Mouse (Mus musculus): Measurements from ENCODE around the gene Kif9. TPM values are rescaled to one million over a fixed set of nuclear protein-coding genes. Genes with fewer than 3 reads are reported as not detected.
A peak's percentile ranks its signal among the peaks of the same experiment; 100 is the strongest.

The Kif9 gene
- polyA plus RNA-seq (2012; ENCODE audit: insufficient read depth, insufficient read length, low replicate concordance, missing spikeins), result not detected in 2 replicates

GRCm38 (mm10) chr9:110476124-110477091 lies at the start of gene Kif9, which contains the start of gene Klhl18:
Gene Kif9, plus strand, starts transcription at chr9:110476958.
Gene Klhl18, minus strand, starts transcription at chr9:110476694.
- WGBS, result under 1% methylated on average over 53 of the region's 53 CpGs
- peak within 1 kb of the TSS; percentile 65 for H3K4me3 ChIP-seq (ENCODE audit: insufficient read depth, low read depth, low read length)
- peak within 1 kb of the TSS; percentile 82 for H3K27ac ChIP-seq (ENCODE audit: insufficient read depth, low read depth, low read length)
- H3K4me1 ChIP-seq (ENCODE audit: control insufficient read depth, insufficient read depth, low read length), result peaks cover 5% of the 10 kb centered on the region
- TF ChIP-seq POLR2A (IDR thresholded peaks at IDR 0.05; ENCODE audit: insufficient read depth, low read depth, low read length) (peak; percentile 67), CTCF (IDR thresholded peaks at IDR 0.05; ENCODE audit: insufficient read depth, low read depth, low read length) (no peak)

- H3K27ac ChIP-seq (ENCODE audit: insufficient read depth, low read depth, low read length), result peak overlapping the region; percentile 39; the same call in 1 of the 2 replicates
- WGBS, result 42% methylated on average over 8 of the region's 8 CpGs
- H3K4me3 ChIP-seq (ENCODE audit: insufficient read depth, low read depth, low read length), result no peak overlapping the region
- TF ChIP-seq POLR2A (IDR thresholded peaks at IDR 0.05; ENCODE audit: insufficient read depth, low read depth, low read length) (no peak), CTCF (IDR thresholded peaks at IDR 0.05; ENCODE audit: insufficient read depth, low read depth, low read length) (no peak)
- H3K4me1 ChIP-seq (ENCODE audit: control insufficient read depth, insufficient read depth, low read length), result peaks cover 2% of the 10 kb centered on the region; the same call in 1 of the 2 replicates
Measured at GRCm38 (mm10) chr9:110431241-110431640, 45.5 kb upstream of the Kif9 start.

GRCm38 (mm10) chr9:110433045-110433444 lies 43.7 kb upstream of the Kif9 start:
- 98% methylated on average over 2 of the region's 2 CpGs for WGBS
- TF ChIP-seq POLR2A (IDR thresholded peaks at IDR 0.05; ENCODE audit: insufficient read depth, low read depth, low read length) (no peak), CTCF (IDR thresholded peaks at IDR 0.05; ENCODE audit: insufficient read depth, low read depth, low read length) (no peak)
- H3K4me1 ChIP-seq (ENCODE audit: control insufficient read depth, insufficient read depth, low read length), result peaks cover 2% of the 10 kb centered on the region; the same call in 1 of the 2 replicates
- H3K27ac ChIP-seq (ENCODE audit: insufficient read depth, low read depth, low read length), result no peak overlapping the region
- H3K4me3 ChIP-seq (ENCODE audit: insufficient read depth, low read depth, low read length), result no peak overlapping the region

GRCm38 (mm10) chr9:110436041-110436440 lies 40.7 kb upstream of the Kif9 start:
- no peak overlapping the region for H3K27ac ChIP-seq (ENCODE audit: insufficient read depth, low read depth, low read length)
- 90% methylated on average over 11 of the region's 11 CpGs for whole genome bisulfite sequencing
- H3K4me3 ChIP-seq (ENCODE audit: insufficient read depth, low read depth, low read length), result no peak overlapping the region
- H3K4me1 ChIP-seq (ENCODE audit: control insufficient read depth, insufficient read depth, low read length), result peaks cover 2% of the 10 kb centered on the region; the same call in 1 of the 2 replicates
- TF ChIP-seq CTCF (IDR thresholded peaks at IDR 0.05; ENCODE audit: insufficient read depth, low read depth, low read length), result no peak
- no peak for TF ChIP-seq POLR2A (IDR thresholded peaks at IDR 0.05; ENCODE audit: insufficient read depth, low read depth, low read length)

GRCm38 (mm10) chr9:110440049-110440448 lies 36.7 kb upstream of the Kif9 start:
- H3K4me1 ChIP-seq (ENCODE audit: control insufficient read depth, insufficient read depth, low read length), result no peaks in the 10 kb centered on the region
- H3K27ac ChIP-seq (ENCODE audit: insufficient read depth, low read depth, low read length), result no peak overlapping the region
- 26% methylated on average over 5 of the region's 5 CpGs for WGBS
- H3K4me3 ChIP-seq (ENCODE audit: insufficient read depth, low read depth, low read length), result no peak overlapping the region
- no peak for TF ChIP-seq CTCF (IDR thresholded peaks at IDR 0.05; ENCODE audit: insufficient read depth, low read depth, low read length)
- no peak for TF ChIP-seq POLR2A (IDR thresholded peaks at IDR 0.05; ENCODE audit: insufficient read depth, low read depth, low read length)

GRCm38 (mm10) chr9:110440559-110440958 lies 36.2 kb upstream of the Kif9 start:
- TF ChIP-seq POLR2A (IDR thresholded peaks at IDR 0.05; ENCODE audit: insufficient read depth, low read depth, low read length) (no peak), CTCF (IDR thresholded peaks at IDR 0.05; ENCODE audit: insufficient read depth, low read depth, low read length) (no peak)
- 92% methylated on average over 6 of the region's 6 CpGs for WGBS
- Histone ChIP-seq H3K4me3 (ENCODE audit: insufficient read depth, low read depth, low read length) (no peak overlapping the region), H3K27ac (ENCODE audit: insufficient read depth, low read depth, low read length) (no peak overlapping the region), H3K4me1 (ENCODE audit: control insufficient read depth, insufficient read depth, low read length) (no peaks in the 10 kb centered on the region)

GRCm38 (mm10) chr9:110448356-110448755 lies 28.4 kb upstream of the Kif9 start:
- Histone ChIP-seq H3K27ac (ENCODE audit: insufficient read depth, low read depth, low read length) (no peak overlapping the region), H3K4me1 (ENCODE audit: control insufficient read depth, insufficient read depth, low read length) (peaks cover 4% of the 10 kb centered on the region), H3K4me3 (ENCODE audit: insufficient read depth, low read depth, low read length) (no peak overlapping the region)
- TF ChIP-seq CTCF (IDR thresholded peaks at IDR 0.05; ENCODE audit: insufficient read depth, low read depth, low read length), result no peak
- no peak for TF ChIP-seq POLR2A (IDR thresholded peaks at IDR 0.05; ENCODE audit: insufficient read depth, low read depth, low read length)
- WGBS, result 81% methylated on average over 15 of the region's 15 CpGs

GRCm38 (mm10) chr9:110448857-110449617 lies 27.7 kb upstream of the Kif9 start:
- Histone ChIP-seq H3K4me1 (ENCODE audit: control insufficient read depth, insufficient read depth, low read length) (peaks cover 4% of the 10 kb centered on the region), H3K27ac (ENCODE audit: insufficient read depth, low read depth, low read length) (no peak overlapping the region), H3K4me3 (ENCODE audit: insufficient read depth, low read depth, low read length) (no peak overlapping the region)
- no peak for TF ChIP-seq CTCF (IDR thresholded peaks at IDR 0.05; ENCODE audit: insufficient read depth, low read depth, low read length)
- no peak for TF ChIP-seq POLR2A (IDR thresholded peaks at IDR 0.05; ENCODE audit: insufficient read depth, low read depth, low read length)
- 22% methylated on average over 11 of the region's 11 CpGs for WGBS
